Mouse (Mus musculus) ES-Bruce4 (cell line): ENCODE data around the gene Lilr4b.

ENCODE experiments used
- CTCF ChIP-seq: IDR thresholded peaks from one replicate; pipeline ENCODE4 v1.8.1; 2011; ENCODE audit warnings: low read depth, low read length
- EP300 ChIP-seq: IDR thresholded peaks from 2 replicates; pipeline ENCODE4 v1.6.1; 2011; ENCODE audit warnings: low read depth, low read length; ENCODE audit not compliant: insufficient read depth
- POLR2A ChIP-seq: IDR thresholded peaks from one replicate; pipeline ENCODE4 v1.8.1; 2011; ENCODE audit warnings: low read length; ENCODE audit not compliant: insufficient read depth

DNA sequence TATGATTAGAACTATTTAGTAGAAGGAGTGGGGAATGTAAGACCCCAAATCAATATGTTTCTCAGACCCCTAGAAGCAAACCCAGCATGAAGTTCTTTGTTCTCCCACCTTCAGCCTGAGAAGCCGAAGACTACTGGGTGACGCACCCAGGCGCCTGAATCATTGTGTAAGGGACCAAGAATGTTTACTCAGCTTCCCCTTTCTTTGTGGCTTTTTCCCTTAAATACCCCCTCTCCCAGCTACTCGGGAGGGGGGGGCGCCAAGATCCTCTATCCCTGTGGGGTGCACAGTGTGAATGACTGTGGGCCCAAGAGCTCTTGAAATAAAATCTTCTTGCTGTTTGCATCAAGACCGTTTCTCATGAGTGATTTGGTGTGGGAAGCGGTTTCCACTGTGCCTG, 50.4 kb downstream of the Lilr4b start:
- TF ChIP-seq POLR2A, result no peak
- no peak for TF ChIP-seq CTCF
- no peak for TF ChIP-seq EP300
